Mouse (Mus musculus): ENCODE data around the gene Rarb.
"Not testable (repeated sequence)": the region's sequence is repeated elsewhere in the genome, so short reads cannot be mapped to it uniquely, and the experiment has no call there.

Gene Rarb

GRCm38 (mm10) chr14:16818602-16819250, at the start of gene Rarb:
TSS of gene Rarb (minus strand) at chr14:16819156.
- DNase-seq (ENCODE audit: low spot score in 2 of 2): no peak

GRCm38 (mm10) chr14:16842036-16842435, 23.1 kb upstream of the Rarb start:
- no peak for DNase-seq (ENCODE audit: low spot score in 2 of 2)

- DNase-seq (ENCODE audit: low spot score in 2 of 2): no peak
Observed at GRCm38 (mm10) chr14:16841597-16841989, 22.6 kb upstream of the Rarb start.

- peak in 1 of 2 experiments; percentile 11 for DNase-seq (ENCODE audit: low spot score in 2 of 2)
Observed at GRCm38 (mm10) chr14:16840951-16841596, 22.1 kb upstream of the Rarb start.

GRCm38 (mm10) chr14:16840135-16840534, 21.2 kb upstream of the Rarb start:
- DNase-seq (ENCODE audit: low spot score in 2 of 2): no peak

- DNase-seq (ENCODE audit: low spot score in 2 of 2): no peak
Observed at GRCm38 (mm10) chr14:16815096-16815741, 3.7 kb downstream of the Rarb start.

GRCm38 (mm10) chr14:16806155-16806554, 12.8 kb downstream of the Rarb start:
- no peak for DNase-seq (ENCODE audit: low spot score in 2 of 2)

GRCm38 (mm10) chr14:16790161-16790560, 28.8 kb downstream of the Rarb start:
- DNase-seq (ENCODE audit: low spot score in 2 of 2): no peak

GRCm38 (mm10) chr14:16781942-16782541, 36.9 kb downstream of the Rarb start:
- no peak for DNase-seq (ENCODE audit: low spot score in 2 of 2)

- DNase-seq (ENCODE audit: low spot score in 2 of 2): no peak
Observed at GRCm38 (mm10) chr14:16776723-16777381, 42.1 kb downstream of the Rarb start.

GRCm38 (mm10) chr14:16772927-16773326, 46.0 kb downstream of the Rarb start:
- no peak for DNase-seq (ENCODE audit: low spot score in 2 of 2)

- no peak for DNase-seq (ENCODE audit: low spot score in 2 of 2)
Observed at GRCm38 (mm10) chr14:16765891-16766290, 53.1 kb downstream of the Rarb start.

- no peak for DNase-seq (ENCODE audit: low spot score in 2 of 2)
Observed at GRCm38 (mm10) chr14:16762773-16763172, 56.2 kb downstream of the Rarb start.

- no peak for DNase-seq (ENCODE audit: low spot score in 2 of 2)
Observed at GRCm38 (mm10) chr14:16758773-16759434, 60.1 kb downstream of the Rarb start.

GRCm38 (mm10) chr14:16755601-16756000, 63.4 kb downstream of the Rarb start:
- not testable (repeated sequence) for DNase-seq (ENCODE audit: low spot score in 2 of 2)

GRCm38 (mm10) chr14:16752648-16753047, 66.3 kb downstream of the Rarb start:
- peak; percentile 1 to 35 for DNase-seq (ENCODE audit: low spot score in 2 of 2)

GRCm38 (mm10) chr14:16746982-16747578, 71.9 kb downstream of the Rarb start:
- DNase-seq (ENCODE audit: low spot score in 2 of 2): no peak

GRCm38 (mm10) chr14:16740982-16741739, 77.8 kb downstream of the Rarb start:
- DNase-seq (ENCODE audit: low spot score in 2 of 2): no peak

- DNase-seq (ENCODE audit: low spot score in 2 of 2): no peak
Observed at GRCm38 (mm10) chr14:16738538-16738937, 80.4 kb downstream of the Rarb start.

GRCm38 (mm10) chr14:16737781-16738180, 81.2 kb downstream of the Rarb start:
- no peak for DNase-seq (ENCODE audit: low spot score in 2 of 2)
